ENCODE assay signal across 7 mouse cellular contexts in the genomic region with DNA sequence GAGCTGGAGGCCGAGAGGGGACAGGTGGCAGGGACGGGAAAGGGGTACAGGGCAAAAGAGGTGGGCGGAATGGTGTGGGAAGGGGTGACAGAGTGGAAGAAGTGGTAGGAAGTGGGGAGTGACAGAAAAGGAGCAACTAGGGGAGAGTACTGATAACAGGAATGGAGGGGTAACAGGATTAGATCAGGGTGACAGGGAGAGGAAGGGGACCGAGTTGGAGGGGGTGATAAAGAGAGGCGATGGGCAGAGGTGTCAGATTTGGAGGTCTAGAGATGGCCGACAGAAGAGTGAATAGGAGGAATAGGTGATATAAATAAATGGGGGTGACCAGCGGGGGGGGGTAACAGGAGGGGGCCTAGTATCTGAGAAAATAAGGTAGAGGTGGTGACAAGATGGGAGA. TPM values are rescaled to one million over a fixed set of nuclear protein-coding genes. Genes with fewer than 3 reads are reported as not detected.
DNase-seq lines count a peak whose midpoint lies in the region; ATAC-seq and TF ChIP-seq lines count a peak whose summit lies in the region.

No protein-coding gene starts in this region.

- no peak for DNase-seq in lung, adult 18-20 months
- DNase-seq in forebrain, embryonic 10.5 days (ENCODE audit: extremely low spot score, low spot score), result no peak
- DNase-seq in limb, embryonic 11.5 days (ENCODE audit: low spot score), result no peak
- DNase-seq in cerebellum, postnatal 10 days, result no peak
- DNase-seq in kidney, postnatal 10 days, result no peak

- TF ChIP-seq CTCF in olfactory bulb, adult 2 months (IDR thresholded peaks at IDR 0.05; ENCODE audit: insufficient read depth, low read depth, low read length), result no peak

- WGBS in lung, embryonic 16.5 days, result 2% methylated on average over 7 of the region's 7 CpGs
- WGBS in forebrain, embryonic 10.5 days, result 6% methylated on average over 7 of the region's 7 CpGs
- 3% methylated on average over 7 of the region's 7 CpGs for WGBS in limb, embryonic 11.5 days
- WGBS in olfactory bulb, adult 2 months, result 0% methylated on average over 7 of the region's 7 CpGs

- peak overlapping the region; percentile 19 for H3K27ac ChIP-seq in lung, embryonic 16.5 days (ENCODE audit: low read length)
- H3K27ac ChIP-seq in forebrain, embryonic 10.5 days, result peak overlapping the region; percentile 95
- H3K27ac ChIP-seq in limb, embryonic 11.5 days (replicated peaks; ENCODE audit: low read depth, low read length), result no peak overlapping the region
- no peak overlapping the region for H3K27ac ChIP-seq in olfactory bulb, adult 2 months (ENCODE audit: insufficient read depth, low read depth, low read length)

- H3K27me3 ChIP-seq in lung, embryonic 16.5 days (ENCODE audit: control insufficient read depth, insufficient read depth, low read depth, low read length), result no peaks in the 10 kb centered on the region
- H3K27me3 ChIP-seq in forebrain, embryonic 10.5 days (ENCODE audit: poor library complexity, severe bottlenecking), result peaks cover 6% of the 10 kb centered on the region; the same call in 1 of the 2 replicates
- H3K27me3 ChIP-seq in limb, embryonic 11.5 days (ENCODE audit: control insufficient read depth, insufficient read depth, low read length), result no peaks in the 10 kb centered on the region

- no peaks in the 10 kb centered on the region for H3K9me3 ChIP-seq in lung, embryonic 16.5 days (ENCODE audit: control insufficient read depth, low read length)
- no peaks in the 10 kb centered on the region for H3K9me3 ChIP-seq in forebrain, embryonic 10.5 days
- H3K9me3 ChIP-seq in limb, embryonic 11.5 days (ENCODE audit: control insufficient read depth, low read length), result no peaks in the 10 kb centered on the region

- peak overlapping the region; percentile 82 for H3K4me2 ChIP-seq in lung, embryonic 16.5 days (ENCODE audit: low read depth, low read length)
- peak overlapping the region; percentile 88 for H3K4me2 ChIP-seq in limb, embryonic 11.5 days (ENCODE audit: low read depth, severe bottlenecking)

- H3K36me3 ChIP-seq in lung, embryonic 16.5 days (ENCODE audit: control insufficient read depth, insufficient read depth, low read length), result peaks cover 7% of the 10 kb centered on the region
- H3K36me3 ChIP-seq in forebrain, embryonic 10.5 days (replicated peaks), result peaks cover 29% of the 10 kb centered on the region
- peaks cover 12% of the 10 kb centered on the region for H3K36me3 ChIP-seq in limb, embryonic 11.5 days (ENCODE audit: control insufficient read depth, insufficient read depth, low read length)

- ATAC-seq in lung, embryonic 16.5 days (ENCODE audit: low read depth), result no peak
- ATAC-seq in limb, embryonic 11.5 days (ENCODE audit: insufficient number of reproducible peaks, low FRiP score, low TSS enrichment, low read depth), result no peak

- H3K4me3 ChIP-seq in lung, embryonic 16.5 days (ENCODE audit: low read length), result peak overlapping the region; percentile 59
- peak overlapping the region; percentile 86 for H3K4me3 ChIP-seq in forebrain, embryonic 10.5 days
- peak overlapping the region; percentile 79 for H3K4me3 ChIP-seq in limb, embryonic 11.5 days (ENCODE audit: low read depth, low read length)
- peak overlapping the region; percentile 57 for H3K4me3 ChIP-seq in olfactory bulb, adult 2 months (ENCODE audit: insufficient read depth, low read depth, low read length)

- peaks cover 17% of the 10 kb centered on the region for H3K4me1 ChIP-seq in lung, embryonic 16.5 days (replicated peaks; ENCODE audit: control insufficient read depth, insufficient read depth, low read length)
- H3K4me1 ChIP-seq in forebrain, embryonic 10.5 days, result peaks cover 49% of the 10 kb centered on the region
- H3K4me1 ChIP-seq in limb, embryonic 11.5 days (ENCODE audit: control insufficient read depth, insufficient read depth, low read length), result peaks cover 15% of the 10 kb centered on the region
- H3K4me1 ChIP-seq in olfactory bulb, adult 2 months (ENCODE audit: control insufficient read depth, insufficient read depth, low read length), result peaks cover 47% of the 10 kb centered on the region

- no peak for TF ChIP-seq POLR2A in olfactory bulb, adult 2 months (IDR thresholded peaks at IDR 0.05; ENCODE audit: insufficient read depth, low read depth, low read length)

- peak overlapping the region; percentile 71 for H3K9ac ChIP-seq in lung, embryonic 16.5 days (ENCODE audit: low read length)
- H3K9ac ChIP-seq in limb, embryonic 11.5 days (ENCODE audit: low read length), result peak overlapping the region; percentile 74

RNA-seq across cellular contexts. Expression of gene Cic, which starts 1.1 kb away (rescaled TPM):
- polyA plus RNA-seq in lung, embryonic 16.5 days (2015; fragmentation: Nextera tagmentation; extraction: Ambion mirVana), result 23.5 and 28.9 TPM in 2 replicates
- polyA plus RNA-seq in forebrain, embryonic 10.5 days (2016; fragmentation: Nextera tagmentation; extraction: Ambion mirVana), result 19.4 and 20.6 TPM in 2 replicates
- 32.5 and 34.2 TPM in 2 replicates for polyA plus RNA-seq in limb, embryonic 11.5 days (2014; fragmentation: Nextera tagmentation; extraction: Ambion mirVana)
- polyA plus RNA-seq in olfactory bulb, adult 2 months (2012; ENCODE audit: insufficient read depth, insufficient read length, low replicate concordance, missing spikeins), result 41.9 TPM in 1 of 2 replicates, not detected in the other

RNA-seq across cellular contexts. Expression of gene Erf, which starts 18.0 kb away (rescaled TPM):
- 10.5 and 13.6 TPM in 2 replicates for polyA plus RNA-seq in lung, embryonic 16.5 days (2015; fragmentation: Nextera tagmentation; extraction: Ambion mirVana)
- polyA plus RNA-seq in forebrain, embryonic 10.5 days (2016; fragmentation: Nextera tagmentation; extraction: Ambion mirVana), result 8.4 and 10.1 TPM in 2 replicates
- 25.6 and 28.6 TPM in 2 replicates for polyA plus RNA-seq in limb, embryonic 11.5 days (2014; fragmentation: Nextera tagmentation; extraction: Ambion mirVana)
- polyA plus RNA-seq in olfactory bulb, adult 2 months (2012; ENCODE audit: insufficient read depth, insufficient read length, low replicate concordance, missing spikeins), result not detected in 2 replicates

RNA-seq across cellular contexts. Expression of gene Pafah1b3, which starts 29.2 kb away (rescaled TPM):
- 170 and 173 TPM in 2 replicates for polyA plus RNA-seq in lung, embryonic 16.5 days (2015; fragmentation: Nextera tagmentation; extraction: Ambion mirVana)
- polyA plus RNA-seq in forebrain, embryonic 10.5 days (2016; fragmentation: Nextera tagmentation; extraction: Ambion mirVana), result 246 and 257 TPM in 2 replicates
- 249 and 261 TPM in 2 replicates for polyA plus RNA-seq in limb, embryonic 11.5 days (2014; fragmentation: Nextera tagmentation; extraction: Ambion mirVana)
- polyA plus RNA-seq in olfactory bulb, adult 2 months (2012; ENCODE audit: insufficient read depth, insufficient read length, low replicate concordance, missing spikeins), result not detected in 2 replicates

RNA-seq across cellular contexts. Expression of gene Gsk3a, which starts 30.9 kb away (rescaled TPM):
- 7.1 and 8.2 TPM in 2 replicates for polyA plus RNA-seq in lung, embryonic 16.5 days (2015; fragmentation: Nextera tagmentation; extraction: Ambion mirVana)
- polyA plus RNA-seq in forebrain, embryonic 10.5 days (2016; fragmentation: Nextera tagmentation; extraction: Ambion mirVana), result 10.7 and 10.8 TPM in 2 replicates
- polyA plus RNA-seq in limb, embryonic 11.5 days (2014; fragmentation: Nextera tagmentation; extraction: Ambion mirVana), result 15.8 and 17.3 TPM in 2 replicates
- not detected in 2 replicates for polyA plus RNA-seq in olfactory bulb, adult 2 months (2012; ENCODE audit: insufficient read depth, insufficient read length, low replicate concordance, missing spikeins)

RNA-seq across cellular contexts. Expression of gene Prr19, which starts 32.6 kb away (rescaled TPM):
- polyA plus RNA-seq in lung, embryonic 16.5 days (2015; fragmentation: Nextera tagmentation; extraction: Ambion mirVana), result 0.13 TPM in 1 of 2 replicates, not detected in the other
- 1.4 and 1.7 TPM in 2 replicates for polyA plus RNA-seq in forebrain, embryonic 10.5 days (2016; fragmentation: Nextera tagmentation; extraction: Ambion mirVana)
- polyA plus RNA-seq in limb, embryonic 11.5 days (2014; fragmentation: Nextera tagmentation; extraction: Ambion mirVana), result 1.1 and 1.4 TPM in 2 replicates
- not detected in 2 replicates for polyA plus RNA-seq in olfactory bulb, adult 2 months (2012; ENCODE audit: insufficient read depth, insufficient read length, low replicate concordance, missing spikeins)

Comparison
In these comparisons a context has a peak if more than half of its experiments do, and no peak if none do; other contexts are left out.
1. H3K27ac ChIP-seq: peak in lung, embryonic 16.5 days (single experiment) and forebrain, embryonic 10.5 days (single experiment); none in limb, embryonic 11.5 days (single experiment) and olfactory bulb, adult 2 months (single experiment).
2. Peak in every context shown above with its lines, with median percentiles within 50 percentile points of each other: H3K4me3 ChIP-seq.